Comparison of ENCODE assay signal across 8 mouse cellular contexts in genomic region chr14:20546415-20546814, GRCm38 (mm10). TPM values are rescaled to one million over a fixed set of nuclear protein-coding genes. Genes with fewer than 3 reads are reported as not detected.
DNase-seq lines count a peak whose midpoint lies in the region; ATAC-seq and TF ChIP-seq lines count a peak whose summit lies in the region.

Ppp3cb (minus strand) TSS chr14:20546573.

- no peak for TF ChIP-seq CTCF in heart, adult 2 months (IDR thresholded peaks at IDR 0.05)

- H3K4me2 ChIP-seq in embryonic facial prominence, embryonic 12.5 days (replicated peaks) = peak within 1 kb of the TSS; percentile 54
- H3K4me2 ChIP-seq in kidney, embryonic 14.5 days (replicated peaks; ENCODE audit: low read depth, low read length) = peak within 1 kb of the TSS; percentile 47
- H3K4me2 ChIP-seq in limb, embryonic 15.5 days = peak within 1 kb of the TSS; percentile 41

- H3K36me3 ChIP-seq in embryonic facial prominence, embryonic 12.5 days = peaks cover 27% of the 10 kb centered on the region
- peaks cover 10% of the 10 kb centered on the region for H3K36me3 ChIP-seq in heart, adult 2 months (ENCODE audit: control insufficient read depth, insufficient read depth, low read length)
- peaks cover 13% of the 10 kb centered on the region; the same call in 1 of the 2 replicates for H3K36me3 ChIP-seq in kidney, embryonic 14.5 days (ENCODE audit: control insufficient read depth, insufficient read depth, low read length)
- peaks cover 28% of the 10 kb centered on the region for H3K36me3 ChIP-seq in limb, embryonic 15.5 days

- H3K9ac ChIP-seq in embryonic facial prominence, embryonic 12.5 days = peak within 1 kb of the TSS; percentile 95
- peak within 1 kb of the TSS; percentile 88 for H3K9ac ChIP-seq in heart, adult 2 months (ENCODE audit: low read depth, low read length)
- H3K9ac ChIP-seq in kidney, embryonic 14.5 days (ENCODE audit: low read depth, low read length) = peak within 1 kb of the TSS; percentile 96
- H3K9ac ChIP-seq in limb, embryonic 15.5 days = peak within 1 kb of the TSS; percentile 92

- peak; percentile 96 for DNase-seq in 416B (ENCODE audit: low read depth)
- DNase-seq in adrenal gland, postnatal 25 days = peak; percentile 83
- peak in 1 of 2 experiments; percentile 85 for DNase-seq in heart, adult 2 months
- DNase-seq in monocyte, adult 2 months (ENCODE audit: low read depth in 1 of 2, low spot score in 2 of 2) = peak; percentile 34 to 50
- DNase-seq in spleen, postnatal 4 days (ENCODE audit: low spot score in 2 of 2) = peak; percentile 78 to 88

- peaks cover 10% of the 10 kb centered on the region for H3K4me1 ChIP-seq in embryonic facial prominence, embryonic 12.5 days
- H3K4me1 ChIP-seq in heart, adult 2 months (ENCODE audit: control insufficient read depth, insufficient read depth, low read length) = peaks cover 3% of the 10 kb centered on the region
- H3K4me1 ChIP-seq in kidney, embryonic 14.5 days (ENCODE audit: control insufficient read depth, insufficient read depth, low read length) = peaks cover 7% of the 10 kb centered on the region
- H3K4me1 ChIP-seq in limb, embryonic 15.5 days = peaks cover 12% of the 10 kb centered on the region

- intact Hi-C loops in heart, adult 2 months (cut with DNase I) = loop anchor here (1.0 to 5.0 kb wide), 3 partner anchors 64 to 154 kb away; partner anchors contain the start of genes Anxa7, Mrps16 and Usp54

- no peaks in the 10 kb centered on the region for H3K27me3 ChIP-seq in embryonic facial prominence, embryonic 12.5 days
- no peaks in the 10 kb centered on the region for H3K27me3 ChIP-seq in heart, adult 2 months (ENCODE audit: control insufficient read depth, insufficient read depth, low read length)
- H3K27me3 ChIP-seq in kidney, embryonic 14.5 days (ENCODE audit: control insufficient read depth, insufficient read depth, low read length) = no peaks in the 10 kb centered on the region
- H3K27me3 ChIP-seq in limb, embryonic 15.5 days = no peaks in the 10 kb centered on the region

- peak; percentile 89 for ATAC-seq in embryonic facial prominence, embryonic 12.5 days (ENCODE audit: insufficient number of reproducible peaks, insufficient read depth, low FRiP score, low TSS enrichment)
- ATAC-seq in kidney, embryonic 14.5 days (ENCODE audit: low FRiP score, low TSS enrichment) = peak; percentile 94
- peak; percentile 94 for ATAC-seq in limb, embryonic 15.5 days (ENCODE audit: insufficient number of reproducible peaks, low FRiP score, low TSS enrichment, low read depth)

- WGBS in embryonic facial prominence, embryonic 12.5 days = under 1% methylated on average over 29 of the region's 29 CpGs
- WGBS in heart, adult 2 months = 0% methylated on average over 29 of the region's 29 CpGs
- WGBS in kidney, embryonic 14.5 days = under 1% methylated on average over 22 of the region's 29 CpGs
- 0% methylated on average over 29 of the region's 29 CpGs for WGBS in limb, embryonic 15.5 days

- no peaks in the 10 kb centered on the region for H3K9me3 ChIP-seq in embryonic facial prominence, embryonic 12.5 days
- no peaks in the 10 kb centered on the region for H3K9me3 ChIP-seq in kidney, embryonic 14.5 days (ENCODE audit: control insufficient read depth, low read length)
- H3K9me3 ChIP-seq in limb, embryonic 15.5 days = no peaks in the 10 kb centered on the region

- peak; percentile 47 for TF ChIP-seq POLR2A in heart, adult 2 months (IDR thresholded peaks at IDR 0.05; ENCODE audit: insufficient read depth, low read depth, low read length)

- peak within 1 kb of the TSS; percentile 99 for H3K27ac ChIP-seq in embryonic facial prominence, embryonic 12.5 days
- peak within 1 kb of the TSS; percentile 94 for H3K27ac ChIP-seq in heart, adult 2 months
- peak within 1 kb of the TSS; percentile 99 for H3K27ac ChIP-seq in kidney, embryonic 14.5 days (ENCODE audit: low read depth, low read length)
- H3K27ac ChIP-seq in limb, embryonic 15.5 days = peak within 1 kb of the TSS; percentile 98

- no peak for TF ChIP-seq EP300 in heart, adult 2 months (IDR thresholded peaks at IDR 0.05; ENCODE audit: insufficient read depth, low read depth, low read length)

- peak within 1 kb of the TSS; percentile 88 for H3K4me3 ChIP-seq in embryonic facial prominence, embryonic 12.5 days
- H3K4me3 ChIP-seq in heart, adult 2 months = peak within 1 kb of the TSS; percentile 85
- H3K4me3 ChIP-seq in kidney, embryonic 14.5 days (ENCODE audit: low read length) = peak within 1 kb of the TSS; percentile 93
- peak within 1 kb of the TSS; percentile 85 for H3K4me3 ChIP-seq in limb, embryonic 15.5 days

- H3K79me2 ChIP-seq in heart, adult 2 months (replicated peaks; ENCODE audit: control insufficient read depth, insufficient read depth, low read length) = peaks cover 2% of the 10 kb centered on the region; the same call in 1 of the 2 replicates

RNA-seq across cellular contexts. Expression of gene Ppp3cb, which starts in this region (rescaled TPM):
- total RNA-seq in adrenal gland, postnatal 25 days (2021) = 61.0 and 70.9 TPM in 2 replicates
- 59.5 and 62.4 TPM in 2 replicates for polyA plus RNA-seq in embryonic facial prominence, embryonic 12.5 days (2016; fragmentation: Nextera tagmentation; extraction: Ambion mirVana)
- 10 to 100 TPM; 60.9 to 69.2 TPM for total RNA-seq in heart, adult 2 months (2021)
- 16.0 and 35.0 TPM in 2 replicates for polyA plus RNA-seq in heart, adult 2 months (2012; rRNA removed)
- 57.3 and 65.0 TPM in 2 replicates for polyA plus RNA-seq in kidney, embryonic 14.5 days (2014; fragmentation: Nextera tagmentation; extraction: Ambion mirVana)
- 43.0 and 48.5 TPM in 2 replicates for polyA plus RNA-seq in limb, embryonic 15.5 days (2015; fragmentation: Nextera tagmentation; extraction: Ambion mirVana)
